Mouse (Mus musculus) CH12.LX (cell line): ENCODE measurements around the gene Dlgap1. TPM values are rescaled to one million over a fixed set of nuclear protein-coding genes. Genes with fewer than 3 reads are reported as not detected.

ENCODE experiments used
- DNase-seq: peaks from one replicate; pipeline ENCODE4 v3.0.0-alpha.2; 2013; ENCODE audit errors: extremely low read depth
- H3K27ac ChIP-seq: 2 replicates; pipeline ENCODE4 v1.5.1; 2012; ENCODE audit warnings: low read depth, mild to moderate bottlenecking, control low read depth, moderate library complexity; ENCODE audit not compliant: insufficient read depth
- H3K27me3 ChIP-seq: replicated peaks from 2 replicates; pipeline ENCODE3; 2012; ENCODE audit warnings: inconsistent platforms
- H3K36me3 ChIP-seq, 2 experiments: replicated peaks in 1 of 2; 2 replicates each; pipeline versions ENCODE3 to v1.6.1; 2012; ENCODE audit warnings: inconsistent platforms in 1 of 2, low read length in 1 of 2, mild to moderate bottlenecking in 1 of 2, mixed read lengths in 1 of 2, moderate library complexity in 1 of 2; ENCODE audit not compliant: control insufficient read depth in 1 of 2, insufficient read depth in 1 of 2
- H3K4me1 ChIP-seq, 2 experiments: 2 replicates each; pipeline ENCODE4 v1.6.1; 2012; ENCODE audit warnings: inconsistent platforms in 1 of 2, moderate library complexity in 1 of 2; ENCODE audit not compliant: insufficient read depth in 2 of 2, control insufficient read depth in 1 of 2
- H3K4me2 ChIP-seq: 2 replicates; pipeline ENCODE4 v1.6.1; 2012; ENCODE audit warnings: low read depth, mild to moderate bottlenecking, control low read depth; ENCODE audit not compliant: poor library complexity, insufficient read depth, severe bottlenecking
- H3K4me3 ChIP-seq, 3 experiments: fragments of 150-350 bp in 1 of 3; sonication (generic) in 1 of 3; replicated peaks in 1 of 3; 2 replicates each; pipeline versions ENCODE3 to v1.5.1; 2011 to 2012; ENCODE audit warnings: low read depth in 2 of 3, low read length in 2 of 3, mild to moderate bottlenecking in 2 of 3, moderate library complexity in 2 of 3, control low read depth in 1 of 3, improper control_type of control experiment in 1 of 3, inconsistent platforms in 1 of 3, mixed read lengths in 1 of 3; ENCODE audit not compliant: poor library complexity in 1 of 3
- H3K79me2 ChIP-seq: replicated peaks from 2 replicates; pipeline ENCODE4 v1.6.1; 2012; ENCODE audit warnings: mild to moderate bottlenecking, moderate library complexity; ENCODE audit not compliant: control insufficient read depth, poor library complexity, insufficient read depth, severe bottlenecking; ENCODE audit errors: extremely low read depth
- H3K9ac ChIP-seq: 2 replicates; pipeline ENCODE4 v1.6.1; 2012; ENCODE audit warnings: low read depth, mild to moderate bottlenecking, control low read depth, moderate library complexity; ENCODE audit not compliant: insufficient read depth
- H3K9me3 ChIP-seq: replicated peaks from 2 replicates; pipeline ENCODE3; 2012; ENCODE audit warnings: low read length, inconsistent platforms, mixed read lengths
- BHLHE40 ChIP-seq: IDR thresholded peaks from 2 replicates; pipeline ENCODE4 v1.6.1; 2011; ENCODE audit warnings: mild to moderate bottlenecking, low read depth, low read length, improper control_type of control experiment
- CHD1 ChIP-seq: IDR thresholded peaks from 2 replicates; pipeline ENCODE4 v1.6.1; 2012; ENCODE audit warnings: low read depth, low read length, improper control_type of control experiment, inconsistent platforms
- CHD2 ChIP-seq: IDR thresholded peaks from 2 replicates; pipeline ENCODE4 v1.6.1; 2011; ENCODE audit warnings: low read length, improper control_type of control experiment
- E2F4 ChIP-seq: IDR thresholded peaks from 2 replicates; pipeline ENCODE4 v1.6.1; 2011; ENCODE audit warnings: low read depth, low read length, improper control_type of control experiment; ENCODE audit not compliant: insufficient replicate concordance
- EP300 ChIP-seq: IDR thresholded peaks from 2 replicates; pipeline ENCODE4 v1.6.1; 2011; ENCODE audit warnings: low read length, improper control_type of control experiment
- ETS1 ChIP-seq: conservative IDR thresholded peaks from 2 replicates; pipeline ENCODE4 v1.6.1; 2012; ENCODE audit warnings: low read depth, mild to moderate bottlenecking, inconsistent platforms, low read length, improper control_type of control experiment, moderate library complexity
- GABPA ChIP-seq: IDR thresholded peaks from 2 replicates; pipeline ENCODE4 v1.6.1; 2012; ENCODE audit warnings: low read depth, low read length, improper control_type of control experiment, inconsistent platforms; ENCODE audit not compliant: insufficient replicate concordance
- HCFC1 ChIP-seq: IDR thresholded peaks from 2 replicates; pipeline ENCODE4 v1.6.1; 2012; ENCODE audit warnings: low read depth, mild to moderate bottlenecking, inconsistent platforms, low read length, improper control_type of control experiment
- IRF4 ChIP-seq: IDR thresholded peaks from 2 replicates; pipeline ENCODE4 v1.6.1; 2014; ENCODE audit warnings: low read depth, mild to moderate bottlenecking, inconsistent platforms, low read length, improper control_type of control experiment
- JUN ChIP-seq: IDR thresholded peaks from 2 replicates; pipeline ENCODE4 v1.6.1; 2011; ENCODE audit warnings: low read depth, mild to moderate bottlenecking, low read length, improper control_type of control experiment, moderate library complexity; ENCODE audit not compliant: insufficient read depth
- KAT2A ChIP-seq: IDR thresholded peaks from 2 replicates; pipeline ENCODE4 v1.6.1; 2012; ENCODE audit warnings: low read length, improper control_type of control experiment, inconsistent platforms; ENCODE audit not compliant: insufficient replicate concordance
- MAFK ChIP-seq: IDR thresholded peaks from 2 replicates; pipeline ENCODE4 v1.6.1; 2011; ENCODE audit warnings: low read length, improper control_type of control experiment; ENCODE audit not compliant: insufficient replicate concordance
- MEF2A ChIP-seq: IDR thresholded peaks from 2 replicates; pipeline ENCODE4 v1.6.1; 2014; ENCODE audit warnings: low read depth, mild to moderate bottlenecking, inconsistent platforms, low read length, improper control_type of control experiment, borderline replicate concordance
- MYC ChIP-seq: IDR thresholded peaks from 2 replicates; pipeline ENCODE4 v1.6.1; 2011; ENCODE audit warnings: low read depth, mild to moderate bottlenecking, improper control_type of control experiment, low read length
- PAX5 ChIP-seq: IDR thresholded peaks from 2 replicates; pipeline ENCODE4 v1.6.1; 2012; ENCODE audit warnings: low read length, inconsistent platforms, mixed read lengths
- RCOR1 ChIP-seq: conservative IDR thresholded peaks from 2 replicates; pipeline ENCODE4 v1.6.1; 2012; ENCODE audit warnings: low read depth, mild to moderate bottlenecking, inconsistent platforms, low read length, improper control_type of control experiment
- SIN3A ChIP-seq: IDR thresholded peaks from 2 replicates; pipeline ENCODE4 v1.6.1; 2012; ENCODE audit warnings: low read length, improper control_type of control experiment, inconsistent platforms
- SMC3 ChIP-seq: IDR thresholded peaks from 2 replicates; pipeline ENCODE4 v1.6.1; 2011; ENCODE audit warnings: low read depth, low read length, improper control_type of control experiment
- TCF12 ChIP-seq: IDR thresholded peaks from 2 replicates; pipeline ENCODE4 v1.6.1; 2014; ENCODE audit warnings: low read depth, mild to moderate bottlenecking, inconsistent platforms, low read length, improper control_type of control experiment
- UBTF ChIP-seq: IDR thresholded peaks from 2 replicates; pipeline ENCODE4 v1.6.1; 2012; ENCODE audit warnings: low read depth, mild to moderate bottlenecking, inconsistent platforms, low read length, improper control_type of control experiment, moderate library complexity
- USF2 ChIP-seq: conservative IDR thresholded peaks from 2 replicates; pipeline ENCODE4 v1.6.1; 2011; ENCODE audit warnings: low read depth, low read length, improper control_type of control experiment
- ZC3H11A ChIP-seq: IDR thresholded peaks from 2 replicates; pipeline ENCODE4 v1.6.1; 2012; ENCODE audit warnings: low read depth, mild to moderate bottlenecking, inconsistent platforms, low read length, improper control_type of control experiment
- ZKSCAN1 ChIP-seq: IDR thresholded peaks from 2 replicates; pipeline ENCODE4 v1.6.1; 2012; ENCODE audit warnings: low read depth, inconsistent platforms, low read length, improper control_type of control experiment, borderline replicate concordance
- ZMIZ1 ChIP-seq: IDR thresholded peaks from 2 replicates; pipeline ENCODE4 v1.6.1; 2012; ENCODE audit warnings: low read depth, mild to moderate bottlenecking, inconsistent platforms, low read length, improper control_type of control experiment
- dilution Hi-C: fragments of 300-500 bp; cut with MboI; formaldehyde crosslinking; loops from 2 replicates; pipeline ENCODE4 v1.14.3; 2020; ENCODE audit warnings: low sequenced_read_pairs; ENCODE audit not compliant: extremely low pct_unique_long_range_greater_than_20kb, extremely low pct_ligation_motif_present
- in situ Hi-C: fragments of 300-500 bp; cut with MboI; formaldehyde crosslinking; loops from 3 replicates; pipeline ENCODE4 v1.14.3; 2019; ENCODE audit warnings: low sequenced_read_pairs, low pct_ligation_motif_present, low pct_unique_long_range_greater_than_20kb, mixed read lengths
- polyA plus RNA-seq: library from polyadenylated mRNA; unstranded; fragments of >175 nt; gene quantifications from 2 replicates; pipeline ENCODE4 v1.2.1, GENCODE M21; 2012; ENCODE audit warnings: low read depth; ENCODE audit not compliant: insufficient read length
- total RNA-seq, 2 experiments: library from RNA; depleted of rRNA; stranded (reverse); fragments of 300-350 nt in 1 of 2; fragments of >200 nt in 1 of 2; gene quantifications; 2 replicates each; pipeline ENCODE4 v1.2.3; 2012 to 2014

Dlgap1 gene
- total and polyA plus RNA-seq, 3 experiments: 0.51 to 2.7 (median 1.2) TPM

- no peak overlapping the region for H3K4me3 ChIP-seq
- no peaks in the 10 kb centered on the region for H3K9me3 ChIP-seq
- no peak overlapping the region for H3K27ac ChIP-seq
- no peak for DNase-seq
- no peaks in the 10 kb centered on the region for H3K79me2 ChIP-seq
- H3K4me2 ChIP-seq: no peak overlapping the region
- no peaks in the 10 kb centered on the region for H3K36me3 ChIP-seq
- no peaks in the 10 kb centered on the region for H3K4me1 ChIP-seq
- no peaks in the 10 kb centered on the region for H3K27me3 ChIP-seq
- in situ Hi-C loops: no loop called here
- TF ChIP-seq ZMIZ1: no peak
- no peak for TF ChIP-seq UBTF
- TF ChIP-seq SIN3A: no peak
- no peak for TF ChIP-seq BHLHE40
- no peak for TF ChIP-seq MAFK
- TF ChIP-seq RCOR1: no peak
- no peak for TF ChIP-seq SMC3
- no peak for TF ChIP-seq ETS1
- TF ChIP-seq JUN: no peak
- TF ChIP-seq IRF4: no peak
- no peak for TF ChIP-seq E2F4
- no peak for TF ChIP-seq CHD2
- TF ChIP-seq ZC3H11A: no peak
- TF ChIP-seq EP300: no peak
- no peak for TF ChIP-seq GABPA
- TF ChIP-seq MEF2A: no peak
- no peak for TF ChIP-seq CHD1
- TF ChIP-seq, all 38 proteins: peak for 0
- no peak overlapping the region for H3K9ac ChIP-seq
- dilution Hi-C loops: no loop called here
Measured at GRCm38 (mm10) chr17:70673985-70674384, 705.1 kb downstream of the Dlgap1 start.

- Histone ChIP-seq H3K9ac (no peak overlapping the region), H3K36me3 (no peaks in the 10 kb centered on the region), H3K4me3 (no peak overlapping the region), H3K27me3 (no peaks in the 10 kb centered on the region), H3K9me3 (no peaks in the 10 kb centered on the region), H3K4me1 (no peaks in the 10 kb centered on the region; a peak in 1 of 4 replicates), H3K4me2 (no peak overlapping the region), H3K27ac (no peak overlapping the region), H3K79me2 (no peaks in the 10 kb centered on the region)
- in situ Hi-C loops: loop anchor here (25.0 kb wide), 1 partner anchor 139 kb away; no protein-coding TSS in a partner anchor
- dilution Hi-C loops: no loop called here
- no peak for TF ChIP-seq ZKSCAN1
- TF ChIP-seq HCFC1: no peak
- TF ChIP-seq JUN: no peak
- no peak for TF ChIP-seq PAX5
- no peak for TF ChIP-seq KAT2A
- no peak for TF ChIP-seq TCF12
- no peak for TF ChIP-seq MYC
- TF ChIP-seq RCOR1: no peak
- TF ChIP-seq ZMIZ1: no peak
- no peak for TF ChIP-seq GABPA
- TF ChIP-seq ETS1: no peak
- no peak for TF ChIP-seq USF2
- TF ChIP-seq E2F4: no peak
- no peak for DNase-seq
Measured at GRCm38 (mm10) chr17:70676522-70676921, 707.6 kb downstream of the Dlgap1 start.
